Mouse (Mus musculus): ENCODE measurements around the gene Kif18a.

DNA sequence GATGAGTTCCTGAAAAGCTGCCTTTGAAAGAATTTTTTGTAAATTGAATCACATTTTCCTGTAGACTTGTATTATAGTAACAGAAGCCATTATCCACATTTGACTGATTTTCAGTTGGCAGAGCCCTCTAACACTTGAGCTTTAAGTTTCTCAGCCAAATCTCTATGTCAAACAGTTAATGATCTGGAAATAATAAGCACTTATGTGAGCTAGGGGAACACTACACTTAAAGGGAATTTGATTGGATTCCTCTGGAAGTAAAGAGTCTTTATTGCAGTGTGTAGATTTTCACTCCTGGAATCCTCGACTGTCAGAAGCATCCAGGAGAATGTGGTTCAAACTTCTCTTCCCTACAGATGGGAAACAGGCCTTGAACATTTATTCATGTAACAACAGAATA lies 105.7 kb downstream of the Kif18a start:
- TF ChIP-seq CTCF (IDR thresholded peaks at IDR 0.05; ENCODE audit: low read depth) (no peak), EP300 (optimal IDR thresholded peaks at IDR 0.05) (no peak)
